Mouse (Mus musculus): ENCODE data around the gene Melk.

- TF ChIP-seq CTCF (conservative IDR thresholded peaks at IDR 0.05; ENCODE audit: insufficient read depth, insufficient read length, low read depth, low read length) (no peak), POLR2A (IDR thresholded peaks at IDR 0.05; ENCODE audit: low read depth, low read length) (no peak)
Measured at GRCm38 (mm10) chr4:44271134-44271533, 29.5 kb upstream of the Melk start.

Measured in kidney, adult 2 months (tissue).